Mouse (Mus musculus) G1E (cell line): Measurements from ENCODE around the gene Entpd3. TPM values are rescaled to one million over a fixed set of nuclear protein-coding genes. Genes with fewer than 3 reads are reported as not detected.

ENCODE experiments used
- ATAC-seq: 2 replicates; pipeline ENCODE4 v1.8.0; 2016; ENCODE audit warnings: mild to moderate bottlenecking; ENCODE audit not compliant: insufficient number of reproducible peaks, poor library complexity, low FRiP score, severe bottlenecking; ENCODE audit errors: extremely low read depth
- DNase-seq: peaks from one replicate; pipeline ENCODE4 v3.0.0; 2012; ENCODE audit warnings: low spot score
- H3K27me3 ChIP-seq: 2 replicates; pipeline ENCODE4 v1.6.1; 2012; ENCODE audit warnings: mild to moderate bottlenecking, low read length, inconsistent platforms; ENCODE audit not compliant: insufficient read depth
- H3K36me3 ChIP-seq: replicated peaks from 2 replicates; pipeline ENCODE3; 2012; ENCODE audit warnings: mild to moderate bottlenecking, inconsistent platforms
- H3K4me1 ChIP-seq: 2 replicates; pipeline ENCODE4 v1.6.1; 2012; ENCODE audit warnings: low read depth, low read length, inconsistent platforms, mixed read lengths; ENCODE audit not compliant: insufficient read depth
- H3K4me3 ChIP-seq: 2 replicates; pipeline ENCODE4 v1.5.1; 2012; ENCODE audit warnings: low read depth, mild to moderate bottlenecking, inconsistent platforms, low read length, moderate library complexity, mixed read lengths
- H3K9me3 ChIP-seq: replicated peaks from 2 replicates; pipeline ENCODE4 v1.6.1; 2012; ENCODE audit warnings: inconsistent platforms
- CTCF ChIP-seq: IDR thresholded peaks from 2 replicates; pipeline ENCODE4 v1.5.1; 2012; ENCODE audit warnings: low read depth, low read length, inconsistent platforms, mixed read lengths
- GATA1 ChIP-seq: IDR thresholded peaks from 2 replicates; pipeline ENCODE4 v1.6.1; 2012; ENCODE audit warnings: borderline replicate concordance, low read length, inconsistent platforms, mixed read lengths
- GATA2 ChIP-seq: IDR thresholded peaks from 2 replicates; pipeline ENCODE4 v1.6.1; 2012; ENCODE audit warnings: low read depth, low read length, inconsistent platforms, borderline replicate concordance
- POLR2AphosphoS5 ChIP-seq: IDR thresholded peaks from 2 replicates; pipeline ENCODE4 v1.6.1; 2012; ENCODE audit warnings: low read depth, low read length, inconsistent platforms; ENCODE audit not compliant: insufficient replicate concordance
- TAL1 ChIP-seq: conservative IDR thresholded peaks from 2 replicates; pipeline ENCODE4 v1.6.1; 2012; ENCODE audit warnings: low read depth, low read length, inconsistent platforms, mixed read lengths
- polyA plus RNA-seq: library from polyadenylated mRNA; stranded (reverse); fragments of >175 nt; gene quantifications from 2 replicates; pipeline ENCODE4 v1.2.3, GENCODE M21; 2012
- total RNA-seq, 2 experiments: library from RNA; stranded (forward) in 1 of 2; stranded (reverse) in 1 of 2; fragments of 200-1000 nt in 1 of 2; fragments of >200 nt in 1 of 2; fragmentation: Nextera tagmentation in 1 of 2; gene quantifications; 2 replicates each; pipeline ENCODE4 v1.2.3; 2014 to 2017

Entpd3 gene
- total and polyA plus RNA-seq, 3 experiments: 0.22 TPM; not detected in 2

- Histone ChIP-seq H3K4me1 (peaks cover 24% of the 10 kb centered on the region), H3K4me3 (no peak overlapping the region), H3K27me3 (peaks cover 26% of the 10 kb centered on the region), H3K9me3 (no peaks in the 10 kb centered on the region), H3K36me3 (no peaks in the 10 kb centered on the region)
- no peak for ATAC-seq
- no peak for DNase-seq
- TF ChIP-seq TAL1 (no peak), GATA1 (no peak), GATA2 (no peak), POLR2AphosphoS5 (no peak), CTCF (no peak)
These were observed 7.5 kb downstream of the Entpd3 start for GRCm38 (mm10) chr9:120547026-120547668.

- Histone ChIP-seq H3K9me3 (no peaks in the 10 kb centered on the region), H3K27me3 (peaks cover 37% of the 10 kb centered on the region), H3K36me3 (no peaks in the 10 kb centered on the region), H3K4me3 (no peak overlapping the region), H3K4me1 (peaks cover 34% of the 10 kb centered on the region)
- ATAC-seq (no peak), DNase-seq (no peak)
- no peak for TF ChIP-seq POLR2AphosphoS5
- no peak for TF ChIP-seq CTCF
- no peak for TF ChIP-seq TAL1
- TF ChIP-seq GATA2: no peak
- no peak for TF ChIP-seq GATA1
These were observed 11.2 kb downstream of the Entpd3 start for GRCm38 (mm10) chr9:120550778-120551177.

- no peak for DNase-seq
- H3K9me3 ChIP-seq: peaks cover 3% of the 10 kb centered on the region
- H3K36me3 ChIP-seq: peaks cover 3% of the 10 kb centered on the region
- ATAC-seq: peak; percentile 64
- peak; percentile 57 for TF ChIP-seq TAL1
- TF ChIP-seq GATA2: no peak
- TF ChIP-seq POLR2AphosphoS5: no peak
- TF ChIP-seq GATA1: no peak
- no peak overlapping the region for H3K4me3 ChIP-seq
- no peaks in the 10 kb centered on the region for H3K27me3 ChIP-seq
- H3K4me1 ChIP-seq: peaks cover 69% of the 10 kb centered on the region
These were observed 24.0 kb downstream of the Entpd3 start for GRCm38 (mm10) chr9:120563590-120563989.

GRCm38 (mm10) chr9:120564247-120564646, 24.6 kb downstream of the Entpd3 start:
- H3K4me1 ChIP-seq: peaks cover 75% of the 10 kb centered on the region
- peaks cover 10% of the 10 kb centered on the region for H3K9me3 ChIP-seq
- DNase-seq (no peak), ATAC-seq (no peak)
- no peaks in the 10 kb centered on the region for H3K27me3 ChIP-seq
- H3K36me3 ChIP-seq: peaks cover 3% of the 10 kb centered on the region
- no peak for TF ChIP-seq TAL1
- TF ChIP-seq CTCF: no peak
- no peak for TF ChIP-seq GATA2
- TF ChIP-seq POLR2AphosphoS5: no peak
- TF ChIP-seq GATA1: no peak
- no peak overlapping the region for H3K4me3 ChIP-seq

- H3K4me1 ChIP-seq: peaks cover 78% of the 10 kb centered on the region
- no peak for TF ChIP-seq CTCF
- no peak for TF ChIP-seq GATA2
- no peak for TF ChIP-seq POLR2AphosphoS5
- H3K27me3 ChIP-seq: no peaks in the 10 kb centered on the region
- peaks cover 10% of the 10 kb centered on the region for H3K36me3 ChIP-seq
- H3K9me3 ChIP-seq: peaks cover 21% of the 10 kb centered on the region
- no peak for DNase-seq
- no peak overlapping the region for H3K4me3 ChIP-seq
- no peak for ATAC-seq
These were observed 26.8 kb downstream of the Entpd3 start for GRCm38 (mm10) chr9:120566384-120566783.

- peaks cover 32% of the 10 kb centered on the region for H3K36me3 ChIP-seq
- ATAC-seq (peak; percentile 68), DNase-seq (no peak)
- H3K4me1 ChIP-seq: peaks cover 71% of the 10 kb centered on the region
- H3K27me3 ChIP-seq: no peaks in the 10 kb centered on the region
- TF ChIP-seq POLR2AphosphoS5 (no peak), GATA2 (no peak), CTCF (no peak), TAL1 (peak; percentile 71)
- no peak overlapping the region; the same call in 1 of the 2 replicates for H3K4me3 ChIP-seq
- H3K9me3 ChIP-seq: peaks cover 21% of the 10 kb centered on the region
These were observed 29.3 kb downstream of the Entpd3 start for GRCm38 (mm10) chr9:120568917-120569316.
